Mouse (Mus musculus): Measurements from ENCODE around the gene Nanos2. TPM values are rescaled to one million over a fixed set of nuclear protein-coding genes. Genes with fewer than 3 reads are reported as not detected.

Nanos2 gene
- polyA plus RNA-seq, 1 experiment from 2014 or later = 0.18 TPM

GRCm38 (mm10) chr7:18986503-18986902, 697 bp upstream of the Nanos2 start:
- 91% methylated on average over 2 of the region's 2 CpGs for WGBS
- H3K27me3 ChIP-seq (replicated peaks; ENCODE audit: control insufficient read depth, insufficient read depth, low read length) = no peaks in the 10 kb centered on the region
- DNase-seq (ENCODE audit: low spot score) = no peak
- H3K27ac ChIP-seq (ENCODE audit: low read depth, low read length) = no peak overlapping the region
- H3K36me3 ChIP-seq (ENCODE audit: control insufficient read depth, insufficient read depth, low read length) = no peaks in the 10 kb centered on the region
- no peak overlapping the region for H3K4me3 ChIP-seq (ENCODE audit: low read depth, low read length)
- peaks cover 3% of the 10 kb centered on the region; the same call in 1 of the 2 replicates for H3K4me1 ChIP-seq (ENCODE audit: control insufficient read depth, insufficient read depth, low read length)
- H3K4me2 ChIP-seq (ENCODE audit: low read length) = no peak overlapping the region
- no peak overlapping the region for H3K9ac ChIP-seq (ENCODE audit: low read length)
- no peaks in the 10 kb centered on the region for H3K9me3 ChIP-seq (replicated peaks; ENCODE audit: control insufficient read depth, low read length)
- no peak for ATAC-seq

- Histone ChIP-seq H3K4me3 (ENCODE audit: low read depth, low read length) (no peak overlapping the region), H3K4me1 (ENCODE audit: control insufficient read depth, insufficient read depth, low read length) (peaks cover 4% of the 10 kb centered on the region; the same call in 1 of the 2 replicates), H3K27ac (ENCODE audit: low read depth, low read length) (no peak overlapping the region), H3K4me2 (ENCODE audit: low read length) (no peak overlapping the region), H3K9ac (ENCODE audit: low read length) (no peak overlapping the region), H3K9me3 (replicated peaks; ENCODE audit: control insufficient read depth, low read length) (no peaks in the 10 kb centered on the region), H3K36me3 (ENCODE audit: control insufficient read depth, insufficient read depth, low read length) (no peaks in the 10 kb centered on the region), H3K27me3 (replicated peaks; ENCODE audit: control insufficient read depth, insufficient read depth, low read length) (0 out of 2 replicates have a peak, but pooled peaks cover 6% of the 10 kb centered on the region)
- 80% methylated on average over 13 of the region's 13 CpGs for WGBS
- ATAC-seq (no peak), DNase-seq (ENCODE audit: low spot score) (no peak)
Measured at GRCm38 (mm10) chr7:18987747-18988146, 547 bp downstream of the Nanos2 start.

GRCm38 (mm10) chr7:18988780-18989179, 1.6 kb downstream of the Nanos2 start:
- Histone ChIP-seq H3K27ac (ENCODE audit: low read depth, low read length) (no peak overlapping the region), H3K9ac (ENCODE audit: low read length) (no peak overlapping the region), H3K27me3 (replicated peaks; ENCODE audit: control insufficient read depth, insufficient read depth, low read length) (0 out of 2 replicates have a peak, but pooled peaks cover 6% of the 10 kb centered on the region), H3K36me3 (ENCODE audit: control insufficient read depth, insufficient read depth, low read length) (no peaks in the 10 kb centered on the region), H3K4me2 (ENCODE audit: low read length) (no peak overlapping the region), H3K4me3 (ENCODE audit: low read depth, low read length) (no peak overlapping the region), H3K4me1 (ENCODE audit: control insufficient read depth, insufficient read depth, low read length) (peaks cover 8% of the 10 kb centered on the region; the same call in 1 of the 2 replicates), H3K9me3 (replicated peaks; ENCODE audit: control insufficient read depth, low read length) (no peaks in the 10 kb centered on the region)
- WGBS = 76% methylated on average over 6 of the region's 6 CpGs
- DNase-seq (ENCODE audit: low spot score) (no peak), ATAC-seq (no peak)

- peak; percentile 51 for DNase-seq (ENCODE audit: low spot score)
- 12% methylated on average over 5 of the region's 5 CpGs for WGBS
- H3K9ac ChIP-seq (ENCODE audit: low read length) = peak overlapping the region; percentile 56
- H3K9me3 ChIP-seq (replicated peaks; ENCODE audit: control insufficient read depth, low read length) = no peaks in the 10 kb centered on the region
- peak overlapping the region; percentile 94 for H3K27ac ChIP-seq (ENCODE audit: low read depth, low read length)
- peak overlapping the region; percentile 52 for H3K4me3 ChIP-seq (ENCODE audit: low read depth, low read length)
- H3K4me1 ChIP-seq (ENCODE audit: control insufficient read depth, insufficient read depth, low read length) = peaks cover 8% of the 10 kb centered on the region; the same call in 1 of the 2 replicates
- peak overlapping the region; percentile 87 for H3K4me2 ChIP-seq (ENCODE audit: low read length)
- 0 out of 2 replicates have a peak, but pooled peaks cover 6% of the 10 kb centered on the region for H3K27me3 ChIP-seq (replicated peaks; ENCODE audit: control insufficient read depth, insufficient read depth, low read length)
- H3K36me3 ChIP-seq (ENCODE audit: control insufficient read depth, insufficient read depth, low read length) = no peaks in the 10 kb centered on the region
- ATAC-seq = no peak
Measured at GRCm38 (mm10) chr7:18989995-18990394, 2.8 kb downstream of the Nanos2 start.

- Histone ChIP-seq H3K9me3 (replicated peaks; ENCODE audit: control insufficient read depth, low read length) (no peaks in the 10 kb centered on the region), H3K4me1 (ENCODE audit: control insufficient read depth, insufficient read depth, low read length) (peaks cover 8% of the 10 kb centered on the region; the same call in 1 of the 2 replicates), H3K36me3 (ENCODE audit: control insufficient read depth, insufficient read depth, low read length) (no peaks in the 10 kb centered on the region), H3K4me2 (ENCODE audit: low read length) (peak within 1 kb of the TSS; percentile 87), H3K27me3 (replicated peaks; ENCODE audit: control insufficient read depth, insufficient read depth, low read length) (0 out of 2 replicates have a peak, but pooled peaks cover 6% of the 10 kb centered on the region), H3K9ac (ENCODE audit: low read length) (peak within 1 kb of the TSS; percentile 69), H3K4me3 (ENCODE audit: low read depth, low read length) (peak within 1 kb of the TSS; percentile 52), H3K27ac (ENCODE audit: low read depth, low read length) (peak within 1 kb of the TSS; percentile 94)
- peak; percentile 95 for ATAC-seq
- DNase-seq (ENCODE audit: low spot score) = peak; percentile 100
- WGBS = under 1% methylated on average over 37 of the region's 37 CpGs
Measured at GRCm38 (mm10) chr7:18990601-18991295, 3.5 kb downstream of the Nanos2 start, which contains the start of gene Mypop. TSS of gene Mypop (plus strand) at chr7:18991245.

- Histone ChIP-seq H3K36me3 (ENCODE audit: control insufficient read depth, insufficient read depth, low read length) (no peaks in the 10 kb centered on the region), H3K4me1 (ENCODE audit: control insufficient read depth, insufficient read depth, low read length) (peaks cover 8% of the 10 kb centered on the region; the same call in 1 of the 2 replicates), H3K27ac (ENCODE audit: low read depth, low read length) (no peak overlapping the region), H3K4me3 (ENCODE audit: low read depth, low read length) (peak overlapping the region; percentile 52), H3K9ac (ENCODE audit: low read length) (peak overlapping the region; percentile 69), H3K4me2 (ENCODE audit: low read length) (peak overlapping the region; percentile 87), H3K27me3 (replicated peaks; ENCODE audit: control insufficient read depth, insufficient read depth, low read length) (0 out of 2 replicates have a peak, but pooled peaks cover 6% of the 10 kb centered on the region), H3K9me3 (replicated peaks; ENCODE audit: control insufficient read depth, low read length) (no peaks in the 10 kb centered on the region)
- ATAC-seq (no peak), DNase-seq (ENCODE audit: low spot score) (peak; percentile 35)
- under 1% methylated on average over 50 of the region's 59 CpGs for WGBS
Measured at GRCm38 (mm10) chr7:18991660-18992293, 4.6 kb downstream of the Nanos2 start.

- Histone ChIP-seq H3K4me2 (ENCODE audit: low read length) (peak overlapping the region; percentile 87), H3K4me3 (ENCODE audit: low read depth, low read length) (peak overlapping the region; percentile 52), H3K9me3 (replicated peaks; ENCODE audit: control insufficient read depth, low read length) (no peaks in the 10 kb centered on the region), H3K9ac (ENCODE audit: low read length) (peak overlapping the region; percentile 69), H3K36me3 (ENCODE audit: control insufficient read depth, insufficient read depth, low read length) (no peaks in the 10 kb centered on the region), H3K4me1 (ENCODE audit: control insufficient read depth, insufficient read depth, low read length) (peaks cover 8% of the 10 kb centered on the region; the same call in 1 of the 2 replicates), H3K27ac (ENCODE audit: low read depth, low read length) (no peak overlapping the region), H3K27me3 (replicated peaks; ENCODE audit: control insufficient read depth, insufficient read depth, low read length) (0 out of 2 replicates have a peak, but pooled peaks cover 6% of the 10 kb centered on the region)
- DNase-seq (ENCODE audit: low spot score) (peak; percentile 27), ATAC-seq (no peak)
- WGBS = 2% methylated on average over 30 of the region's 31 CpGs
Measured at GRCm38 (mm10) chr7:18992294-18992675, 5.1 kb downstream of the Nanos2 start.

GRCm38 (mm10) chr7:18993036-18993435, 5.8 kb downstream of the Nanos2 start:
- no peak for ATAC-seq

More at GRCm38 (mm10) chr7:18993036-18993435, 5.8 kb downstream of the Nanos2 start:
- no peaks in the 10 kb centered on the region for H3K36me3 ChIP-seq (ENCODE audit: control insufficient read depth, insufficient read depth, low read length)
- peak overlapping the region; percentile 52; the same call in 1 of the 2 replicates for H3K4me3 ChIP-seq (ENCODE audit: low read depth, low read length)
- 0 out of 2 replicates have a peak, but pooled peaks cover 6% of the 10 kb centered on the region for H3K27me3 ChIP-seq (replicated peaks; ENCODE audit: control insufficient read depth, insufficient read depth, low read length)
- WGBS = 91% methylated on average over 5 of the region's 5 CpGs
- H3K9ac ChIP-seq (ENCODE audit: low read length) = no peak overlapping the region
- H3K9me3 ChIP-seq (replicated peaks; ENCODE audit: control insufficient read depth, low read length) = no peaks in the 10 kb centered on the region
- no peak overlapping the region for H3K27ac ChIP-seq (ENCODE audit: low read depth, low read length)
- H3K4me2 ChIP-seq (ENCODE audit: low read length) = peak overlapping the region; percentile 87
- H3K4me1 ChIP-seq (ENCODE audit: control insufficient read depth, insufficient read depth, low read length) = peaks cover 8% of the 10 kb centered on the region; the same call in 1 of the 2 replicates
- no peak for DNase-seq (ENCODE audit: low spot score)

Data from forebrain, embryonic 14.5 days (tissue).